Mouse (Mus musculus): ENCODE results near the gene Ear14. TPM values are rescaled to one million over a fixed set of nuclear protein-coding genes. Genes with fewer than 3 reads are reported as not detected.
"Not testable (repeated sequence)": the region's sequence is repeated elsewhere in the genome, so short reads cannot be mapped to it uniquely, and the experiment has no call there.

Gene Ear14
- polyA plus RNA-seq, 1 experiment from 2014 or later = not detected

DNA sequence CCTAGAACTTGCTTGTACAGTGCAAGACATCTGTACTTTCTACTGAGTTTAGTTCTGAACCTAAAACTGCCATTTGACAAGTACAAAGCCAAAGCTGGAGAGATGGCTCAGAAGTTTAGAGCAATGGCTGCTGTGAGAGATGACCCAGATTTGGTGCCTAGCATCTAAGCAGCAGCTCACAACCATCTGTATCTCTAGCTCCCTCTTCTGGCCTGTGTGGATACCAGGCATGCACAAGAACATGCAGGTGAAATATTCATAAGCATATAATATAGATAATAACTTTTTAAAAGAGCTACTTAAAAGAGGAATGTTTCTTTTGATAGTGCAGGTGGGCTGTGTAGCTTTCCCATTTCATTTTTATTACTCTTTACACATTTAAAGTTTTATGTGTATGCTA is 37.7 kb downstream of the Ear14 start:
- TF ChIP-seq CTCF (IDR thresholded peaks at IDR 0.05; ENCODE audit: low read depth) (peak; percentile 84), EP300 (optimal IDR thresholded peaks at IDR 0.05) (no peak)
- no peak overlapping the region for H3K27ac ChIP-seq (replicated peaks)
- H3K4me2 ChIP-seq (replicated peaks; ENCODE audit: low read depth) = no peak overlapping the region
- no peaks in the 10 kb centered on the region for H3K9me3 ChIP-seq (ENCODE audit: control insufficient read depth, low read length)
- no peaks in the 10 kb centered on the region for H3K27me3 ChIP-seq (ENCODE audit: control insufficient read depth, insufficient read depth, low read length)
- no peak overlapping the region for H3K4me3 ChIP-seq (ENCODE audit: low read depth, low read length)
- DNase-seq (ENCODE audit: low spot score) (peak; percentile 25), ATAC-seq (ENCODE audit: low FRiP score, low TSS enrichment) (no peak)
- H3K9ac ChIP-seq (ENCODE audit: low read length) = no peak overlapping the region
- no peaks in the 10 kb centered on the region for H3K4me1 ChIP-seq (replicated peaks; ENCODE audit: control insufficient read depth, insufficient read depth)
- no peaks in the 10 kb centered on the region for H3K36me3 ChIP-seq (ENCODE audit: control insufficient read depth, insufficient read depth, low read length)

DNA sequence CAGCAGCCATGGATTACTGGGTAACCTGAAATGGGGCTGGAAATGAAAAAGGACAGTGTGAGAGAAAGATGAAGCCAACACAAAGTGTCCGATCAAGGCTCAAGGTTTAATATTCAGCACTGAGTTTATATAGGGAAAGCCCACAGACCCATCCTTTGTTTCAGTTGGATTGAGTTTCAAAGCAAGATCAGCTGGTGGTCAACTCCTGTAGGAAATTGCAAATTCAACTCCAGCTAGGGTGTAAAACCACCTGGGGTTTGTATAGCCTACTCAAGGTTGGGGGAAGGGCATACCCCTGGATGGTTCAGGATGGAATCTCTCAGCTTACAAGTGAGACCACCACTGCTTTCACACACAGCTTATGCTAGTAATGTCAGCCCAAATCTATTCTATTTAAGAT is 44.5 kb downstream of the Ear14 start:
- DNase-seq (ENCODE audit: low spot score) (no peak), ATAC-seq (ENCODE audit: low FRiP score, low TSS enrichment) (no peak)
- Histone ChIP-seq H3K9ac (ENCODE audit: low read length) (no peak overlapping the region), H3K9me3 (ENCODE audit: control insufficient read depth, low read length) (no peaks in the 10 kb centered on the region), H3K27me3 (ENCODE audit: control insufficient read depth, insufficient read depth, low read length) (no peaks in the 10 kb centered on the region), H3K27ac (replicated peaks) (no peak overlapping the region), H3K4me2 (replicated peaks; ENCODE audit: low read depth) (no peak overlapping the region), H3K4me3 (ENCODE audit: low read depth, low read length) (no peak overlapping the region), H3K36me3 (ENCODE audit: control insufficient read depth, insufficient read depth, low read length) (no peaks in the 10 kb centered on the region), H3K4me1 (replicated peaks; ENCODE audit: control insufficient read depth, insufficient read depth) (no peaks in the 10 kb centered on the region)
- 88% methylated on average over 1 of the region's 1 CpGs for whole genome bisulfite sequencing
- TF ChIP-seq CTCF (IDR thresholded peaks at IDR 0.05; ENCODE audit: low read depth) (no peak), EP300 (optimal IDR thresholded peaks at IDR 0.05) (no peak)

DNA sequence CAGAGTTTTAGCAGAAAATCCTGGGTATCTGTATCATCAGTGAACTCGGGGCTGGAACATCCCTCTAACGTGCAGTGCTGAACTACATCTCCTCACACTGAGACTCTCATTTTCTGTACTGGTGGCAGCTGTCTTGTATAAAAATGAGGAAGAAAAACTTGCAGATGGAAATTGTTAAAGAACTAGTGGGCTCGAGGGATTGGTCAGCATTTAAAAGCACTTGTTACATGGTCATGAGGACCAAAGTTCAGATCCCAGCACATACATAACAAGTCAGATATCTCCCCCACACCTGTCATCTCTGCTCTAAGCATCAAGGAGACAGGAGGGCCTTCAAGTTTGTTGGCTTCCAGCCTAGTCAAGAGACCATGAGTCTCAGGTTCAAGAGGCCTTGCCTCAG is 47.2 kb downstream of the Ear14 start:
- Histone ChIP-seq H3K9ac (ENCODE audit: low read length) (no peak overlapping the region), H3K4me1 (replicated peaks; ENCODE audit: control insufficient read depth, insufficient read depth) (no peaks in the 10 kb centered on the region), H3K36me3 (ENCODE audit: control insufficient read depth, insufficient read depth, low read length) (no peaks in the 10 kb centered on the region), H3K27me3 (ENCODE audit: control insufficient read depth, insufficient read depth, low read length) (no peaks in the 10 kb centered on the region), H3K4me3 (ENCODE audit: low read depth, low read length) (no peak overlapping the region), H3K9me3 (ENCODE audit: control insufficient read depth, low read length) (no peaks in the 10 kb centered on the region), H3K4me2 (replicated peaks; ENCODE audit: low read depth) (no peak overlapping the region), H3K27ac (replicated peaks) (no peak overlapping the region)
- DNase-seq (ENCODE audit: low spot score) (no peak), ATAC-seq (ENCODE audit: low FRiP score, low TSS enrichment) (no peak)
- 63% methylated on average over 3 of the region's 3 CpGs for WGBS
- TF ChIP-seq EP300 (optimal IDR thresholded peaks at IDR 0.05) = no peak
- no peak for TF ChIP-seq CTCF (IDR thresholded peaks at IDR 0.05; ENCODE audit: low read depth)

DNA sequence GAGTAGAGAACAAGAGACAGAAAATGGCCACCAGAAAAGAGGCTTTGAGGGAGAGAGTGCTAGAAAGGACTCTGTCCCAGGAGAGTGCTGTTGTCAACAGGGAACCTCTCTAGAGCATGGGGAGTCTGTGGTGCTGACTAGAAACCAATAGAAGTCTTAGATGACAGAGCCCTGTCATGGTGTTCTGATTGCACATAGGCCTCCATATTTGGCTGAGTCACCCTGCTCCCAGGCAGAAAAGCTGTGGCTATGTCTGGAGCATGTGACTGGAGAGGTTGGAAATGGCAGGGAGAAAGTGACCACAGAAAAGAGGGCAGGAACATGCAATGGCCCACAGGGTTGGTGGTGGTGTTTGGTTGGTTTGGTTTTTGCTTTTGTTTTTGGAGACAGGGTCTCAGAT is 49.0 kb downstream of the Ear14 start:
- ATAC-seq (ENCODE audit: low FRiP score, low TSS enrichment); H3K36me3 ChIP-seq (ENCODE audit: control insufficient read depth, insufficient read depth, low read length); H3K27ac ChIP-seq (replicated peaks); H3K9me3 ChIP-seq (ENCODE audit: control insufficient read depth, low read length); H3K4me2 ChIP-seq (replicated peaks; ENCODE audit: low read depth); H3K4me1 ChIP-seq (replicated peaks; ENCODE audit: control insufficient read depth, insufficient read depth); H3K9ac ChIP-seq (ENCODE audit: low read length); H3K27me3 ChIP-seq (ENCODE audit: control insufficient read depth, insufficient read depth, low read length); DNase-seq (ENCODE audit: low spot score); H3K4me3 ChIP-seq (ENCODE audit: low read depth, low read length): not testable (repeated sequence)

DNA sequence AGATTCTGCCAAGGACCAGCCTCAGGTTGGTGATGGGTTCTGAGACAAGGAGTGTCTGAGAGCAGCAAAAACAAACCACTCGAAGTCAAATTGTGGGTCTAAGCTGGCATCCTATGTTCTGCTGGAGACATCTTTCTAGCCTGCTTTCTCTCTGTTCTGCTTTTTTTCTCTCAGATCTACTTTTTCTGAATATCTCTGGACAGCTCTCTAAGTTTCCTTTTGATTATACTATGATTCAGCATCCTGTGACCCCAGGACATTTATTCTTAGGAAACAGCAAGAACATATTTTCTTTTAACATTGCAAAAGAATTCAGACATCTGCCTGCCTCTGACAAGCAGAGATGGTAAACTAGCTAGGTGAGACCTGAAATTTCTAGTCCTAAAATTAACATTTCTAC is 50.4 kb downstream of the Ear14 start:
- 75% methylated on average over 1 of the region's 1 CpGs for WGBS
- ATAC-seq (ENCODE audit: low FRiP score, low TSS enrichment) = no peak

More for the DNA sequence above, 50.4 kb downstream of the Ear14 start:
- DNase-seq (ENCODE audit: low spot score) = no peak
- Histone ChIP-seq H3K4me2 (replicated peaks; ENCODE audit: low read depth) (no peak overlapping the region), H3K4me1 (replicated peaks; ENCODE audit: control insufficient read depth, insufficient read depth) (no peaks in the 10 kb centered on the region), H3K36me3 (ENCODE audit: control insufficient read depth, insufficient read depth, low read length) (no peaks in the 10 kb centered on the region), H3K27ac (replicated peaks) (no peak overlapping the region), H3K27me3 (ENCODE audit: control insufficient read depth, insufficient read depth, low read length) (no peaks in the 10 kb centered on the region), H3K9ac (ENCODE audit: low read length) (no peak overlapping the region), H3K9me3 (ENCODE audit: control insufficient read depth, low read length) (no peaks in the 10 kb centered on the region), H3K4me3 (ENCODE audit: low read depth, low read length) (no peak overlapping the region)
- no peak for TF ChIP-seq CTCF (IDR thresholded peaks at IDR 0.05; ENCODE audit: low read depth)
- no peak for TF ChIP-seq EP300 (optimal IDR thresholded peaks at IDR 0.05)

Other genes with a start within 250 kb of the Ear14 start
- gene Pnp2, start 247.4 kb upstream of the Ear14 start, polyA plus RNA-seq (2015; fragmentation: Nextera tagmentation; extraction: Ambion mirVana) = 0.33 and 0.40 TPM in 2 replicates
- gene Rnase10, start 195.6 kb upstream of the Ear14 start, polyA plus RNA-seq (2015; fragmentation: Nextera tagmentation; extraction: Ambion mirVana) = 0.11 and 0.23 TPM in 2 replicates
- gene Rnase9, start 161.5 kb upstream of the Ear14 start, polyA plus RNA-seq (2015; fragmentation: Nextera tagmentation; extraction: Ambion mirVana) = not detected in 2 replicates
- not detected in 2 replicates for gene Rnase11, start 153.2 kb upstream of the Ear14 start, polyA plus RNA-seq (2015; fragmentation: Nextera tagmentation; extraction: Ambion mirVana)
- 0.52 and 0.57 TPM in 2 replicates for gene Rnase12, start 145.7 kb upstream of the Ear14 start, polyA plus RNA-seq (2015; fragmentation: Nextera tagmentation; extraction: Ambion mirVana)
- not detected in 2 replicates for gene Olfr750, start 129.0 kb upstream of the Ear14 start, polyA plus RNA-seq (2015; fragmentation: Nextera tagmentation; extraction: Ambion mirVana)
- gene Rnase4, start 112.3 kb upstream of the Ear14 start, polyA plus RNA-seq (2015; fragmentation: Nextera tagmentation; extraction: Ambion mirVana) = 152 and 157 TPM in 2 replicates
- 27.7 and 29.5 TPM in 2 replicates for gene Ang, start 112.2 kb upstream of the Ear14 start, polyA plus RNA-seq (2015; fragmentation: Nextera tagmentation; extraction: Ambion mirVana)
- not detected in 2 replicates for gene Eddm3b, start 89.0 kb upstream of the Ear14 start, polyA plus RNA-seq (2015; fragmentation: Nextera tagmentation; extraction: Ambion mirVana)
- 1.2 and 1.3 TPM in 2 replicates for gene Rnase6, start 79.5 kb upstream of the Ear14 start, polyA plus RNA-seq (2015; fragmentation: Nextera tagmentation; extraction: Ambion mirVana)
- gene Rnase1, start 56.6 kb upstream of the Ear14 start, polyA plus RNA-seq (2015; fragmentation: Nextera tagmentation; extraction: Ambion mirVana) = 21.1 and 24.2 TPM in 2 replicates
- gene Rnase2b, start 41.1 kb upstream of the Ear14 start, polyA plus RNA-seq (2015; fragmentation: Nextera tagmentation; extraction: Ambion mirVana) = 0.31 and 0.39 TPM in 2 replicates
- 0.46 and 0.76 TPM in 2 replicates for gene Ang2, start 4.2 kb upstream of the Ear14 start, polyA plus RNA-seq (2015; fragmentation: Nextera tagmentation; extraction: Ambion mirVana)
- gene Rnase2a, start 52.7 kb downstream of the Ear14 start, polyA plus RNA-seq (2015; fragmentation: Nextera tagmentation; extraction: Ambion mirVana) = not detected in 2 replicates
- not detected in 2 replicates for gene Gm7247, start 158.4 kb downstream of the Ear14 start, polyA plus RNA-seq (2015; fragmentation: Nextera tagmentation; extraction: Ambion mirVana)
- gene Vmn2r88, start 207.4 kb downstream of the Ear14 start, polyA plus RNA-seq (2015; fragmentation: Nextera tagmentation; extraction: Ambion mirVana) = not detected in 2 replicates
- 0.01 TPM in 1 of 2 replicates, not detected in the other for gene Vmn2r89, start 248.5 kb downstream of the Ear14 start, polyA plus RNA-seq (2015; fragmentation: Nextera tagmentation; extraction: Ambion mirVana)

Data from stomach, postnatal 0 days (tissue).